Mouse (Mus musculus) spleen, embryonic (tissue): ENCODE results near the gene Strn4.

Experiments
- CTCF ChIA-PET: fragments of 350-600 bp; sonication (Branson Sonifier 250); formaldehyde crosslinking; loops from one replicate; lab custom pipeline; 2022; lab: Charles Lee

The Strn4 gene

DNA sequence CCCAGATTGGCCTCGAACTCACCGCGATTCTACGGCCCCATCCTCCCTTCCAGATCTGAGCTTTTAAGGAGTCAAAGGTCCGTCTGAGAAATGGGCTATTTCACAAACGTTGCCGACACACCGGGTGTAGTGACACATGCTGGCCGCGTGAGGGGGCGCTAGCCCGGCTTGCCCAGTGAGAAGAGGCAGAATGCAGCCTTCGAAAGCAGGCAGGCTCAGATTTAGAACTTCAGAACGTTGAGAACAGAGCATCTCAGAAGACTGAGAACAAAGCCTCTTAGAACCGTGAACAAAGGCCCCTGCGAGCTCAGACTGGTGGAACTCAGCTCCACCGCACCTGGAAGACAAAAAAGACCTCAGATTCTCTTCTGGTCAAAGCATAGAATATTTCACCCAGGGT is 58.5 kb downstream of the Strn4 start:
- CTCF ChIA-PET, result interaction anchor here (0.5 to 2.0 kb wide), 4 partner anchors 15 to 60 kb away, joined by 3 to 6 read pairs (median 4); partner anchors contain the start of gene Gng8

- CTCF ChIA-PET, result interaction anchor here (1.4 to 2.0 kb wide), 3 partner anchors 15 to 53 kb away, joined by 4 to 6 read pairs (median 5); partner anchors contain the start of gene Gng8
Observed at GRCm38 (mm10) chr7:16874756-16875309, 59.1 kb downstream of the Strn4 start.

DNA sequence AGATGAGACGGTGACA is 59.4 kb downstream of the Strn4 start, which contains the start of gene Dact3:
TSS of gene Dact3 (plus strand) at position 8 of the 16 bp plus-strand sequence.
- CTCF ChIA-PET, result interaction anchor here (2.0 kb wide), 1 partner anchor 53 kb away, joined by 6 read pairs; no protein-coding TSS in a partner anchor

DNA sequence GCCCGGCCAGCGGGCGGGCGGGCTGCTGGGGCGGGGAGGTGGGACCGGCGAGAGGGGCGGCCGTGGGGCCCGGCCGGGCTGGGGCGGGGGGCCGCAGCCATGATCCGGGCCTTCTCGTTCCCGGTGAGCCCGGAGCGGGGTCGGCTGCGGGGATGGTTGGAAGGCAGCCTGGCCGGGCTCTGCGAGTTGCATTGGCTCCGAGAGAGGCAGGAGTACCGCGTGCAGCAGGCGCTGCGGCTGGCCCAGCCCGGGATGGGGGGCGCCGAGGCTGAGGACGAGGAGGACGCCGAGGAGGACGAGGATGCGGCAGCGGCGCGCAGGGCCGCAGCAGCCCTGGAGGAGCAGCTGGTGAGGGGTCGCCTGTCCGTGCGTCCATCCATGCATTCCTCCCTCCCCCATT is 59.6 kb downstream of the Strn4 start:
- CTCF ChIA-PET, result interaction anchor here (2.0 kb wide), 1 partner anchor 53 kb away, joined by 6 read pairs; no protein-coding TSS in a partner anchor

GRCm38 (mm10) chr7:16876006-16876405 is 60.3 kb downstream of the Strn4 start:
- CTCF ChIA-PET, result no interaction called here

GRCm38 (mm10) chr7:16876608-16877007 is 60.9 kb downstream of the Strn4 start:
- CTCF ChIA-PET, result no interaction called here

- CTCF ChIA-PET, result no interaction called here
Observed at GRCm38 (mm10) chr7:16877717-16878116, 62.0 kb downstream of the Strn4 start.

- CTCF ChIA-PET, result no interaction called here
Observed at GRCm38 (mm10) chr7:16879796-16880547, 64.3 kb downstream of the Strn4 start.

- CTCF ChIA-PET, result no interaction called here
Observed at GRCm38 (mm10) chr7:16880615-16881014, 64.9 kb downstream of the Strn4 start.

GRCm38 (mm10) chr7:16883162-16883561 is 67.5 kb downstream of the Strn4 start:
- CTCF ChIA-PET, result interaction anchor here (0.6 kb wide), 1 partner anchor 279 kb away, joined by 3 read pairs; no protein-coding TSS in a partner anchor

GRCm38 (mm10) chr7:16884334-16884733 is 68.6 kb downstream of the Strn4 start:
- CTCF ChIA-PET, result interaction anchor here (0.5 kb wide), 1 partner anchor 523 kb away, joined by 3 read pairs; no protein-coding TSS in a partner anchor

DNA sequence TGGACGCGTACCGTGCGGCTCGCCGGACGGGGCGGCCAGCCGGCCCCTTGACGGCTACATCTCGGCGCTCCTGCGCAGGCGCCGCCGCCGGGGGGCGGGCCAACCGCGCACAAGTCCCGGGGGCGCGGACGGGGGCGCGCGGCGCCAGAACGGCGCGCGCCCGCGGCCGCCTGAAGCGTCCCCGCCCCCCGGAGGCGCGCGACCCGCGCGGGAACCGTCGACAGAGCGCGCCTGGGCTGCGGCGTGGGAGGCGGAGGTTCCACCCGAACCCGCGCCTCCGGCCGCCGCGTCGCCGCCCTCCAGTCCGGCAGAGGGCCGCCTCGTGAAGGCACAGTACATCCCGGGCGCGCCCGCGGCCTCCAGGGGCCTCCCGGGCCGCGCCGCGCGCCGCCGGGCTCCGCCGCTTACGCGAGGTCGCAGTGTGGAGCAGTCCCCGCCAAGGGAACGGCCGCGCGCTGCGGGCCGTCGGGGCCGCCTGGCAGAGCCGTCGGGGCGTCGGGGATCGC is 69.6 kb downstream of the Strn4 start:
- CTCF ChIA-PET, result interaction anchor here (0.7 kb wide), 1 partner anchor 15 kb away, joined by 3 read pairs; no protein-coding TSS in a partner anchor

GRCm38 (mm10) chr7:16885905-16886304 is 70.2 kb downstream of the Strn4 start:
- CTCF ChIA-PET, result no interaction called here
